Mouse (Mus musculus): ENCODE measurements at regions not wholly inside any gene's neighbourhood (a gene's known extent, or its start where the extent isn't known, plus 50 kb on each side); places are given as distances from the start of the nearest gene placed in this dataset.

GRCm38 (mm10) chr11:43370025-43370424, 56.0 kb downstream of the Pttg1 start:
- no peak overlapping the region for H3K9ac ChIP-seq (ENCODE audit: low read depth, low read length)
- H3K4me3 ChIP-seq (ENCODE audit: low read length) = no peak overlapping the region
- ATAC-seq (ENCODE audit: low FRiP score, low TSS enrichment) = no peak
- H3K4me1 ChIP-seq (ENCODE audit: control insufficient read depth, insufficient read depth, low read length) = no peaks in the 10 kb centered on the region
- H3K36me3 ChIP-seq (ENCODE audit: control insufficient read depth, insufficient read depth, low read length) = no peaks in the 10 kb centered on the region
- H3K4me2 ChIP-seq (replicated peaks; ENCODE audit: low read depth, low read length) = no peak overlapping the region
- H3K9me3 ChIP-seq (ENCODE audit: control insufficient read depth, low read length) = no peaks in the 10 kb centered on the region
- 79% methylated on average over 3 of the region's 3 CpGs for WGBS
- H3K27ac ChIP-seq (ENCODE audit: low read depth, low read length) = no peak overlapping the region
- no peaks in the 10 kb centered on the region for H3K27me3 ChIP-seq (ENCODE audit: control insufficient read depth, insufficient read depth, low read length)

DNA sequence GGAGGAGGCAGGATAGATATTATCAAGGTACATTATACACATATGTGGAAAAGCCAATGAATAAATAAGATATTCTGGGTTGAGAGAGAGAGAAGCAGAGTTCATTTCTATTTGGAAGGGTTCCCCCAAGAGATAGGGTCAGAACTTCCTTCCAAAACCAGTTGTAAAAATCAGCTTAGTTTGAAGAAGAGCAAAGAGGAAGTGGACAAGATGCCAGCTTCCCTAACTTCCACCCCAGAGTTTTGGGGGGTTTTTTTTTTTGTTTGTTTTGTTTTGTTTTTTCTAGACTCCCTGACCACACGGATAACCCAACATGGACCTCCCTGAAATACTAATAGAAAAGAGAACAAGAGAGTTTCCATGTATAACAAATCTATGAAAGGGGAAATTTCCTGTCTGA, 57.7 kb downstream of the Pttg1 start:
- Histone ChIP-seq H3K4me1 (ENCODE audit: control insufficient read depth, insufficient read depth, low read length) (no peaks in the 10 kb centered on the region), H3K9ac (ENCODE audit: low read depth, low read length) (no peak overlapping the region), H3K4me2 (replicated peaks; ENCODE audit: low read depth, low read length) (no peak overlapping the region), H3K4me3 (ENCODE audit: low read length) (no peak overlapping the region), H3K27ac (ENCODE audit: low read depth, low read length) (no peak overlapping the region), H3K27me3 (ENCODE audit: control insufficient read depth, insufficient read depth, low read length) (no peaks in the 10 kb centered on the region), H3K36me3 (ENCODE audit: control insufficient read depth, insufficient read depth, low read length) (no peaks in the 10 kb centered on the region), H3K9me3 (ENCODE audit: control insufficient read depth, low read length) (no peaks in the 10 kb centered on the region)
- 58% methylated on average over 1 of the region's 1 CpGs for WGBS
- ATAC-seq (ENCODE audit: low FRiP score, low TSS enrichment) = no peak

- H3K27me3 ChIP-seq (ENCODE audit: control insufficient read depth, insufficient read depth, low read length) = no peaks in the 10 kb centered on the region
- no peak overlapping the region for H3K4me2 ChIP-seq (replicated peaks; ENCODE audit: low read depth, low read length)
- no peak overlapping the region for H3K9ac ChIP-seq (ENCODE audit: low read depth, low read length)
- WGBS = 75% methylated on average over 13 of the region's 13 CpGs
- ATAC-seq (ENCODE audit: low FRiP score, low TSS enrichment) = no peak
- H3K27ac ChIP-seq (ENCODE audit: low read depth, low read length) = no peak overlapping the region
- H3K4me3 ChIP-seq (ENCODE audit: low read length) = no peak overlapping the region
- no peaks in the 10 kb centered on the region for H3K4me1 ChIP-seq (ENCODE audit: control insufficient read depth, insufficient read depth, low read length)
- H3K36me3 ChIP-seq (ENCODE audit: control insufficient read depth, insufficient read depth, low read length) = no peaks in the 10 kb centered on the region
- no peaks in the 10 kb centered on the region for H3K9me3 ChIP-seq (ENCODE audit: control insufficient read depth, low read length)
Observed at GRCm38 (mm10) chr11:43361858-43362257, 64.2 kb downstream of the Pttg1 start.

- ATAC-seq (ENCODE audit: low FRiP score, low TSS enrichment) = no peak
- Histone ChIP-seq H3K27me3 (ENCODE audit: control insufficient read depth, insufficient read depth, low read length) (no peaks in the 10 kb centered on the region), H3K9me3 (ENCODE audit: control insufficient read depth, low read length) (no peaks in the 10 kb centered on the region), H3K36me3 (ENCODE audit: control insufficient read depth, insufficient read depth, low read length) (no peaks in the 10 kb centered on the region), H3K27ac (ENCODE audit: low read depth, low read length) (no peak overlapping the region), H3K9ac (ENCODE audit: low read depth, low read length) (no peak overlapping the region), H3K4me2 (replicated peaks; ENCODE audit: low read depth, low read length) (no peak overlapping the region), H3K4me3 (ENCODE audit: low read length) (no peak overlapping the region), H3K4me1 (ENCODE audit: control insufficient read depth, insufficient read depth, low read length) (no peaks in the 10 kb centered on the region)
- WGBS = 76% methylated on average over 13 of the region's 13 CpGs
Observed at GRCm38 (mm10) chr11:43358390-43359291, 67.4 kb downstream of the Pttg1 start.

GRCm38 (mm10) chr11:43353602-43354001, 72.4 kb downstream of the Pttg1 start:
- Histone ChIP-seq H3K27ac (ENCODE audit: low read depth, low read length) (no peak overlapping the region), H3K36me3 (ENCODE audit: control insufficient read depth, insufficient read depth, low read length) (no peaks in the 10 kb centered on the region), H3K9me3 (ENCODE audit: control insufficient read depth, low read length) (no peaks in the 10 kb centered on the region), H3K27me3 (ENCODE audit: control insufficient read depth, insufficient read depth, low read length) (no peaks in the 10 kb centered on the region), H3K4me1 (ENCODE audit: control insufficient read depth, insufficient read depth, low read length) (no peaks in the 10 kb centered on the region), H3K4me2 (replicated peaks; ENCODE audit: low read depth, low read length) (no peak overlapping the region), H3K9ac (ENCODE audit: low read depth, low read length) (no peak overlapping the region), H3K4me3 (ENCODE audit: low read length) (no peak overlapping the region)
- 77% methylated on average over 4 of the region's 4 CpGs for WGBS
- ATAC-seq (ENCODE audit: low FRiP score, low TSS enrichment) = no peak

DNA sequence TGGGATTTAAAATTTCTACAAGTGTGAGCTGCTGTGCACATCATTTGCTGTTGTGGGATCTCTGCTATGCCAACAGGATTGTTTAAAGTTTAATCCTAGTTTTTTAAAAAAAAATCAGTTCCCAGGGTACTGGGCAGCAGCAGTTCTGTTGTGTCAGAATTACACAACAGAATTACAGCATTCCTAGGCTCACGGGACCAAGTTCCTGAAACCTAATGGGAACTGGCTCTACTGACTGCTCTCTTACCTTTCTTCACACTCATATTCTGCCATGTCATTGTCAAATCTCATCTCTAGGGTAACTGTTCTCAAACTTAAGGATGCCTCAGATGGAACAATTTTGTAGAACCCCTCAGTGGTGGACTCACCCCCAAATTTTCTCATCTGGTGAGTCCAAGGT, 73.0 kb downstream of the Pttg1 start:
- WGBS = 84% methylated on average over 1 of the region's 1 CpGs
- Histone ChIP-seq H3K4me2 (replicated peaks; ENCODE audit: low read depth, low read length) (no peak overlapping the region), H3K4me3 (ENCODE audit: low read length) (no peak overlapping the region), H3K36me3 (ENCODE audit: control insufficient read depth, insufficient read depth, low read length) (no peaks in the 10 kb centered on the region), H3K27ac (ENCODE audit: low read depth, low read length) (no peak overlapping the region), H3K9me3 (ENCODE audit: control insufficient read depth, low read length) (no peaks in the 10 kb centered on the region), H3K4me1 (ENCODE audit: control insufficient read depth, insufficient read depth, low read length) (no peaks in the 10 kb centered on the region), H3K9ac (ENCODE audit: low read depth, low read length) (no peak overlapping the region), H3K27me3 (ENCODE audit: control insufficient read depth, insufficient read depth, low read length) (no peaks in the 10 kb centered on the region)
- no peak for ATAC-seq (ENCODE audit: low FRiP score, low TSS enrichment)

DNA sequence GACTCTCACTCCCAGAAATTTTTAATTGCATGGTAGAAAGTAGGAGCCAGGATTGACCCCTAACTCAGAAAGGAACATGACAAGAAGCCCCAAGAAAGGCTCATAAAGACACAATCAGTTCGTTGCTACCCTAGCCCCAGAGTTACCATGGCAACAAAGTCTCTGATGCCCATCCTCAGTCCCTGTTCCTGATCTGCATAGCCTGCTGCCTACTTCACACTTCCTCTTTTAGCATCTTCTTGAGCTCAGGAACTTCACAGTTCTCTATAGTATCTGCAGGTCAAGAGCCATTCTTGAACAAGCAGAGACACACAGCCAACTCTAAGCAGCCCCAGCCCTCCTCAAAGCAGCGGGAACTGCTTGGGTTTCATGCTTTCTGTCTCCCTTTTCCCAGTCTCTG, 74.2 kb downstream of the Pttg1 start:
- 71% methylated on average over 2 of the region's 2 CpGs for WGBS

DNA sequence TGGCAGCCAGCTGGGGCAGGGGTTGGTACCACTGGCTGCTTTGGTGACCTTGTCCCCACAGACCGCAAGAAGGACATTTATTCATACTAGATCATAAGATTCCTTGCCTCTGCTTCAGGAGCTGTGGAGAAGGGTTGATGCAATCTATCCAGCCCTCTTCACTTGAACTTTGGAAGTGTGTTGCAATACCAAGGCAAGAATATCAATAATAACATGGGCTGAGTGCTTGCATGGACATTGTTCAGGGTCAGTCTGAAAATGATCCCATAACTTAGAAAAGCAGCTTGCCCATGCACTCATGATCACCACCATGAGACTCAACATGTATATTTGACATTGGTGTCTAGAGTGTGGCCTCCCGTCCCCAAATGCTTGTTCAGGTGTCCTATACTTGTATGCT, 74.7 kb downstream of the Pttg1 start:
- no peak for ATAC-seq (ENCODE audit: low FRiP score, low TSS enrichment)
- 88% methylated on average over 2 of the region's 2 CpGs for WGBS
- no peak overlapping the region for H3K27ac ChIP-seq (ENCODE audit: low read depth, low read length)
- H3K9me3 ChIP-seq (ENCODE audit: control insufficient read depth, low read length) = no peaks in the 10 kb centered on the region
- no peak overlapping the region for H3K4me2 ChIP-seq (replicated peaks; ENCODE audit: low read depth, low read length)
- H3K36me3 ChIP-seq (ENCODE audit: control insufficient read depth, insufficient read depth, low read length) = no peaks in the 10 kb centered on the region
- no peaks in the 10 kb centered on the region for H3K27me3 ChIP-seq (ENCODE audit: control insufficient read depth, insufficient read depth, low read length)
- no peak overlapping the region for H3K4me3 ChIP-seq (ENCODE audit: low read length)
- no peaks in the 10 kb centered on the region for H3K4me1 ChIP-seq (ENCODE audit: control insufficient read depth, insufficient read depth, low read length)
- no peak overlapping the region for H3K9ac ChIP-seq (ENCODE audit: low read depth, low read length)

More for the DNA sequence above, 74.2 kb downstream of the Pttg1 start:
- no peaks in the 10 kb centered on the region for H3K27me3 ChIP-seq (ENCODE audit: control insufficient read depth, insufficient read depth, low read length)
- no peak for ATAC-seq (ENCODE audit: low FRiP score, low TSS enrichment)
- H3K4me1 ChIP-seq (ENCODE audit: control insufficient read depth, insufficient read depth, low read length) = no peaks in the 10 kb centered on the region
- no peak overlapping the region for H3K27ac ChIP-seq (ENCODE audit: low read depth, low read length)
- H3K9me3 ChIP-seq (ENCODE audit: control insufficient read depth, low read length) = no peaks in the 10 kb centered on the region
- no peak overlapping the region for H3K4me2 ChIP-seq (replicated peaks; ENCODE audit: low read depth, low read length)
- H3K36me3 ChIP-seq (ENCODE audit: control insufficient read depth, insufficient read depth, low read length) = no peaks in the 10 kb centered on the region
- H3K4me3 ChIP-seq (ENCODE audit: low read length) = no peak overlapping the region
- H3K9ac ChIP-seq (ENCODE audit: low read depth, low read length) = no peak overlapping the region

- ATAC-seq (ENCODE audit: low FRiP score, low TSS enrichment) = no peak
- H3K4me2 ChIP-seq (replicated peaks; ENCODE audit: low read depth, low read length) = no peak overlapping the region
- no peaks in the 10 kb centered on the region for H3K36me3 ChIP-seq (ENCODE audit: control insufficient read depth, insufficient read depth, low read length)
- H3K9me3 ChIP-seq (ENCODE audit: control insufficient read depth, low read length) = no peaks in the 10 kb centered on the region
- no peaks in the 10 kb centered on the region for H3K27me3 ChIP-seq (ENCODE audit: control insufficient read depth, insufficient read depth, low read length)
- H3K4me1 ChIP-seq (ENCODE audit: control insufficient read depth, insufficient read depth, low read length) = no peaks in the 10 kb centered on the region
- 74% methylated on average over 3 of the region's 3 CpGs for WGBS
- no peak overlapping the region for H3K4me3 ChIP-seq (ENCODE audit: low read length)
- H3K27ac ChIP-seq (ENCODE audit: low read depth, low read length) = no peak overlapping the region
- H3K9ac ChIP-seq (ENCODE audit: low read depth, low read length) = no peak overlapping the region
Observed at GRCm38 (mm10) chr11:43350242-43350641, 75.8 kb downstream of the Pttg1 start.

All from kidney, embryonic 14.5 days (tissue).